Mouse (Mus musculus): ENCODE measurements around the gene Slc7a14.

GRCm38 (mm10) chr3:31328237-31328836, 18.2 kb upstream of the Slc7a14 start:
- TF ChIP-seq CTCF (IDR thresholded peaks at IDR 0.05; ENCODE audit: extremely low read depth, insufficient read depth, insufficient read length, insufficient replicate concordance), result no peak
- TF ChIP-seq POLR2A (IDR thresholded peaks at IDR 0.05; ENCODE audit: low read depth, low read length), result no peak

Data from spleen, adult 2 months (tissue).